Mouse (Mus musculus) adrenal gland, adult 10 weeks (tissue): ENCODE data around the gene Fam234a. TPM values are rescaled to one million over a fixed set of nuclear protein-coding genes. Genes with fewer than 3 reads are reported as not detected.

Source experiments
- polyA plus RNA-seq: library from polyadenylated mRNA; stranded (reverse); fragments of 350-450 nt; fragmentation: Illumina TruSeq; extraction: RNeasy Lipid Tissue Mini Kit (QIAGEN cat#74804); gene quantifications from one replicate; pipeline ENCODE4 v1.2.3, GENCODE M21; 2014; ENCODE audit warnings: low read depth, low replicate concordance

The Fam234a gene
- 45.0 TPM for polyA plus RNA-seq

GRCm38 (mm10) chr17:26244101-26244841, at the start of gene Fam234a:
Gene Fam234a (minus strand): TSS chr17:26244242.

GRCm38 (mm10) chr17:26252539-26253251, 8.7 kb upstream of the Fam234a start, which contains the start of gene Luc7l:
Gene Luc7l (plus strand): TSS chr17:26252896.

GRCm38 (mm10) chr17:26207686-26208085, 36.4 kb downstream of the Fam234a start, which contains the start of gene Arhgdig:
Gene Arhgdig (minus strand): TSS chr17:26207786.

GRCm38 (mm10) chr17:26202737-26203136, 41.3 kb downstream of the Fam234a start, which contains the start of gene Rgs11:
Gene Rgs11 (plus strand): TSS chr17:26202951.

GRCm38 (mm10) chr17:26198892-26199291, 45.1 kb downstream of the Fam234a start, which contains the start of gene Pdia2:
Gene Pdia2 (minus strand): TSS chr17:26199087.

Other genes with a start within 250 kb of the Fam234a start
- gene Rab11fip3, start 174.7 kb downstream of the Fam234a start, polyA plus RNA-seq, result 2.3 TPM
- gene Decr2, start 153.9 kb downstream of the Fam234a start, polyA plus RNA-seq, result 24.1 TPM
- not detected for gene Nme4, start 148.6 kb downstream of the Fam234a start, polyA plus RNA-seq
- 0.99 TPM for gene Tmem8, start 130.9 kb downstream of the Fam234a start, polyA plus RNA-seq
- 5.4 TPM for gene Mrpl28, start 120.7 kb downstream of the Fam234a start, polyA plus RNA-seq
- 26.3 TPM for gene Axin1, start 105.6 kb downstream of the Fam234a start, polyA plus RNA-seq
- not detected for gene Pdia2, start 45.2 kb downstream of the Fam234a start, polyA plus RNA-seq
- 1.7 TPM for gene Rgs11, start 41.3 kb downstream of the Fam234a start, polyA plus RNA-seq
- gene Arhgdig, start 36.5 kb downstream of the Fam234a start, polyA plus RNA-seq, result 0.64 TPM
- 81.5 TPM for gene Luc7l, start 8.7 kb upstream of the Fam234a start, polyA plus RNA-seq
- gene Neurl1b, start 170.6 kb upstream of the Fam234a start, polyA plus RNA-seq, result 3.0 TPM